Mouse (Mus musculus) natural killer cell, adult 2 months (primary cell): ENCODE results near the gene Kdf1.

ENCODE experiments used
- DNase-seq, 2 experiments: peaks; one replicate each; pipeline ENCODE4 v3.0.0; 2022; ENCODE audit warnings: low spot score in 2 of 2

Gene Kdf1

DNA sequence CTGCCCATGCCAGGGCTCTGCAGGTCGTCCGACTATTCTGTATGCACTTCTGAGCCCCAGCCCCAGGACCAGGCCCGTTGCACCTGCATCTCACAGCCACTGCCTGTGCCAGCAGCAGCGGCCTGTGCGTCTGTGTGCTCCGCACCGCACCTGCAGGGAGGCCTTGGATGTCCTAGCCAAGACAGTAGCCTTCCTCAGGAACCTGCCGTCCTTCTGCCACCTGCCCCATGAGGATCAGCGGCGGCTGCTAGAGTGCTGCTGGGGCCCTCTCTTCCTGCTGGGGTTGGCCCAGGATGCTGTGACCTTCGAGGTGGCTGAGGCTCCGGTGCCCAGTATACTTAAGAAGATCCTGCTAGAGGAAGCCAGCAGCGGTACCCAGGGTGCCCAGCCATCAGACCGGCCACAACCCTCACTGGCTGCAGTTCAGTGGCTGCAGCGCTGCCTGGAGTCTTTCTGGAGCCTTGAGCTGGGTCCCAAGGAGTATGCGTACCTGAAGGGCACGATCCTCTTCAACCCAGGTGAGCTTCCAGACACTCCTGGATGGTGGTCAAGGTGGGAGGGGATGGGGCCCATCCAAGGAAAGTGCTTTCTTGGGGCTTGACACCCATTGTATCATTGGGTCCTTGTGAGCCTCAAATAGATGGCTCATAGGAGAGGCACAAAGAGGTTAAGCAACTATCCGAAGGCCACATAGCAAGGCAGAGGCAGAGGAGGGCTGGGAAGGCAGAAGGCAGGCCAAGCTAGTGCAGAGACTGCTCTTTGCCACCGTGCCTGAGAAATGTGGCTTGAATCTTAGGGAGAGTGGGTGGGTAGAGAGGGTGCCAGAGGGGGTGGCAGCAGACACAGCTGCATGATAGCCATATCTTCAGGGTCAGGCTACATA is 34.9 kb downstream of the Kdf1 start:
- no peak for DNase-seq

DNA sequence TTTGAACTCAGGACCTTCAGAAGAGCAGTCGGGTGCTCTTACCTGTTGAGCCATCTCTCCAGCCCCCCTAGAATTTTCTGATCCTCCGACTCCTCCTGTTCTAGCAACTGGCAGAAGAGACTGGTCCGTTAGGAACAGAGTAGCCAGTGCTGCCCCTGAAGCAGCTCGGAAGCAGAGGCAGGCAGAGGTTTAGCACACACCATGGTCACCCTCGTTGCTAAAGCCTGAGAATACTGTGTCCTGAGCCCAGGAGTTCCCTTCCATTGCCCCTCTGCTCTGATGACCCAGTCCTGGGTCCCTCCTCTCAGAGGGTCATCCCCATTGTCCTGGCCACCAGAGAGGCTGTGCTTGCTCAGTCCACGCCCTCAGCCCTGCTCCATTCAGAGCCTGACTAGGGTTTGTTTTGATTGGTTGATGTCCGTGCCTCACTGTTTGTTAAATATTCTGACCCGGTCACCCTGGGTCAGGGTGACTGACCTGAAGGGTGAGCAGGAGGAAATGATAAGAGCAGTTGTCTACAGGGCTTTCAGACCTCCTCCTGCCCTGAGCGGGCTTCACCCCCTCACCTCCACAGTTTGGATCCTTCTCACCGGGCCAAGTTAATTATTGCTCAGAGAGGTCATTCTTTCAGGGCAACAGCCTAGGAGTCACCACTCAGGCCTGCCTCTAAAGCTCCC is 38.4 kb downstream of the Kdf1 start:
- no peak for DNase-seq

DNA sequence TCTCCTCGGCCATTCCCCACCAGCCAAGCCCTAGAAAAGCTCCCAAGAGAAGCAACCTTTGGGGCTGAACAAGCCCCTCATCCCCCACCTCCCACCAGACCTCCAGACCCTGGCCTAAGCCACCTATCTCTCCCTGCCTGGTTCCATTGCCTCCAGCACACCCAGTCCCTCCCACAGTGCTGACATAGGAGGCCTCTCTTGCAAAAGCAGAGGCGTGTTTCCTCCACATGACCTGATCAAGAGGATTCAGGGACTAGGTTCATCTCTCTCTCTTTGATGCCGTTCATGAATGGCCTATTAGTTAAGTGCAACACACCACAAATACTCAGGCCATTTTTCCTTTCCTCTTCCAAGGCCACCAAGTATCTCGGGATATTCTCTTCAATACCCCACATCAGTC is 41.1 kb downstream of the Kdf1 start:
- DNase-seq, result no peak

DNA sequence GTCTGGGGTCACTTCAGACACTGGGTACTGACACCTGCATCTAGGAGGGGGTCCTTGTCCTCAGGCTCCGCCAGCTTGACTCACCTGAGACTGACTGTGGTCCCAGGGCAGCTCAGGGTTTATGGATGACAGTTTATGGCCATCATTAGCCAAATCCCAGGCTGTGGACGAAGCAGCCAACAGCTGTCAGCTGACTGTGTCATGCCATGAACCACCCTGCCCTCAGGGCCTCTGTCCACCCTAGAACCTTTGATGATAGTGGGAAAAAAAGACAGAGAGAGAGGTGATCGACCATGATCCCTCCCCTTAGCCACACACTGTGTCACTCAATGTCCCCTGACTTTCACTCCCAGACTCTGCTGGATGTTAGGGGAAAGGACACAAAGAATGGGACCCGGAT is 42.9 kb downstream of the Kdf1 start:
- no peak for DNase-seq

DNA sequence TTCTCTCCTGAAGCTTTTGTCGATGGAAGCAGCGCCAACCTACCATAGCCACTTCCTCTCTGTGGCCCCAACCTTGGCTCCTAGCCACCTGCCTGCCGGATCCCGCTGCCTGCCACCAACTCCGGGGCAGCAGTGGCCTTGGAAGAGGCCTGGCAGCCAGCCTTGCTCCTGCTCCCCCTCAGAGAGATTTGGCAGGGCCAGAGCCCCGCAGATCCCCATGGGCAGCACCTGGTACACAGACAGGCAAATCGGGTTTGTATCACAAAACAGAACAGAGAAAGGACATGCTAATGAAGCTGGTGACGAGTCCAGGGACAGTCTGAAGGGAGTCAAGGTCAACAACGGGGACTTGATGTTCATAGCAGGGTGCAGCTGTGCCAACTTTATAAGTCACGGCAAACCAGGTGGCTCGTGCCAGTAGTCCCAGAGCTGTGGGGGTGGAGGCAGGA is 44.4 kb downstream of the Kdf1 start:
- no peak for DNase-seq

DNA sequence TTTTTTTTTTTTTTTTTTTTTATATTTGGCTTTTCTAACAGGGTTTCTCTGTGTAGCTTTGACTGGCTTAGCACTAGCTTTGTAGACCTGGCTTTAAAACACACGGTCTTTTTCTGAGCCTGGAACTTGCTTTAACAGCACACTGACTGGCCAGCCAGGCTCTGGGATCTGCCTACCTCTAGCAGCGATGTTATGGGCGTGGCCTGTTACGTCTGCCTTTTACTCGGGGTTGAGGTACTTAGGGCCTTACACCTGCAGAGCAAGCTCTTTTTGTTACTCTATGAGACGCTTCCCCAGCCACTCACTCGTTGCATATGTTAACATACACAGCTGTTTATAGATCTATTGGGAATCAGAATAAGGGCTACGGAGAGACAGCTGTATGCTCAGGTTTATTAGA is 48.5 kb downstream of the Kdf1 start:
- DNase-seq, result no peak

DNA sequence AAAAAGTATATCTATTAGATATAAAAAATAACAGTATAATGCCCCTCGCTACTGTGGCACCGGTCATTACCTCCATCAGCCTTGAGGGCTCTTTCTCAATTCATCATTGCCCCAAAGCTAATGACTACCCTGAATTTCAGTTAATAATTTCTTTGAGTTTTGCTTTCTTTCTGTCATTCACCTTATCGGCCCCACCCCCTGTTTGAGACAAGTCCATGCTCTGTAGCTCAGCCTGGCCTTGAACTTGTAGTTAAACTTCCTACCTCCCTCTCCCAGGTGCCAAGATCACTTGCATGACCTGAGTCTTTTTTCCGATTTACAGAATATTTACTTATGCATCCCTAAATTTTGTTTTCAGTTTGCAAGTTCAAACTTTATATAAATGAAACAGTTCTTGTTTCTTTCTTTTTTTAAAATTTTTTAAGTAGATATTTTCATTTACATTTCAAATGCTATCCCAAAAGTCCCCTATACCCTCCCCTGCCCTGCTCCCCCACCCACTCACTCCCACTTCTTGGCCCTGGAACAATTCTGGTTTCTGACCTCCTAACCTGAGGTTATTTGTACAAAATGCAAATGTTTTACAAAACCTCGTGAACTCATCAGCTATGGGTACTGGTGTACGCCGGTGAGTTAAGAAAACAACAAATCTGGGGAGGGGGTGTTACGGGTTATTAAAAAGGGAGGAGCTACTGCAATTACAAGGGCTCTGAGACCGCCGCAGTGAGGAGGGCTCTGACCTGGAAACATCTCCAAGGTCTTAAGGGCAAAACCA is 50.7 kb downstream of the Kdf1 start:
- DNase-seq, result no peak

DNA sequence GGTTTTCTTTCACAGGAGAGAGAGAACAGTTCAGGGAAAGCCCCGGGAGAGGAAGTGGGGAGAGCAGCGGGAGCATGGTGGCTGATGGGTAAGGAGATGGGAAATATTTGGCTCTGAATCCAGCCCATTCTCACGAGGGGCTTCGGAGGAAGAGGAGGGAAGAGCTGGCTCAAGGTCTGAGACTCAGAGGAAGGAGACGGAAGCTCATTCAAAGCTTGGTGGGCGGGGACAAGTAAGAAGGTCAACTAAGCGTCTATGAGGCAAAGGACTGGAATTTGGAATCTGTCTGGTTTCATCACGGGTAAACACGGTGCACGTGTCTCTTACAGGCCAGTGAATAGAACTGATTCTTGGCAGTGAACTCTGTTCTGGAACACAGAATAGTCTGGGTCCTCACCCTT is 51.3 kb downstream of the Kdf1 start:
- no peak for DNase-seq

DNA sequence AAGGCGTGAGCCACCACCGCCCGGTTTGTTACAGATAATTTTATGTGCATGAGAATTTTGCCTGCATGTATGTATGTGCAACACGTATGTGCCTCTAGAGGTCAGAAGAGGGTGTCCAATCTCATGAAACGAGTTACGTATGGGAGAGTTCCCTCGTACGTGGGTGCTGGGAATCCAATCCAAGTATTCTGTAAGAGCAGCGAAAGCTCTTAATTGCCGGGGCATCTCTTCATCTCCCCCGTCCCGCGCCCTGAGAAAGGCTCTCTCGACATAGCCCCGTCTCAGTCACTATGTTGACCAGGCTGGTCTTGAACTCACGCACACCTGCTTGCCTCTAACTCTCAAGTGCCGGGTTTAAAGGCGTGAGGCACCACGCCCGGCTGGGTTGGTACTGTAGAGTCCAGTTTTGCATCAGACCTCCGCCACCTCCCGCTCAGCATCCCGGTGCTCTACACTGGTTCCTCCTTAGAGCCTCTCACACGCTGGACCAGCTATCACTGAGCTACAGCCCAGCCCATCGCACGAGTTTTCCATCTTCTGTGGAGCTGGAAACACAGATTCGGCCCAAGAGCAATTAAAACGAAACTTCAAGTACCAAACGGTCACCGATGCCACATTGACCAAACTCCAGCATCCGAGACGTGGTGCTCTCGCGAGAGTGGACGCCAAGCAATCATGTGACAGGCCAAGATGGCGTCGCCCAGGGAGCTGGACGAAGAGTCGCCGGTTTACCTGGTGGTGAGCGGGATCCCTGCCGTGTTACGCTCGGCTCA is 55.5 kb downstream of the Kdf1 start, which contains the start of gene Gpatch3:
TSS of gene Gpatch3 (plus strand) at position 676 of the 773 bp plus-strand sequence.
- DNase-seq, result peak; percentile 87 to 90

DNA sequence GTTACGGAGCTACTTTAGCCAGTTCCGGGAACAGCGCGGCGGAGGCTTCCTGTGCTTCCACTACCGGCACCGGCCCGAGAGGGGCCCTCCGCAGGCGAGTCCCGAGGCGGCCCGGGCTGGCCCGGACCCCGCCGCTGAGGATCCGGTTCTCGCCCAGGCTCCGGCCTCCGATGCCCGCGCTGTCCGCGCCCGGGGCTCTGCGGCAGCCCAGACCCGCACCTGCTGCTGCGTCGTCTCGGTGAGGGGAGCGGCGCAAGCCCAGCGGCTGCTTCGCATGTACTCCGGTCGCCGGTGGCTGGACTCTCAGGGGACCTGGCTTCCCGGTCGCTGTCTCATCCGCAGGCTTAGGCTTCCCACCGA is 56.1 kb downstream of the Kdf1 start:
- no peak for DNase-seq

DNA sequence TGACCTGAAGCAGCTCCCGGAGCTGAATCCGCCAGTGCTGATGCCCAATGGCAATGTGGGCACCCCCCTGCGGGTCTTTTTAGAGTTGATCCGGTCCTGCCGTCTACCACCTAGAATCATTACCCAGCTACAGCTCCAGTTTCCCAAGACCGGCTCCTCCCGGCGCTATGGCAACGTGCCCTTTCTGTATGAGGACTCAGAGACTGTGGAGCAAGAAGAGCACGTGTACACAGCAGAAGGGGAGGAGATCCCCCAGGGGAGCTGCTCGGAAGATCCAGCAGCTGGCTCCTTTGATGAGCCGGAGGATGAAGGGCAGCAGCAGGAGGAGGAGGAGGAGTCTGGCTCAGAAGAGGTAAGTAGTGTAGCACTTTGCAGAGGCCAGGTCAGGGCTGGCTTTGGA is 59.2 kb downstream of the Kdf1 start:
- DNase-seq, result no peak
